Mouse (Mus musculus) cerebellum, postnatal 10 days (tissue): Measurements from ENCODE around the gene Nfkbib.

Experiments
- DNase-seq, 2 experiments: peaks; one replicate each; pipeline ENCODE4 v3.0.0; 2021; ENCODE audit warnings: mixed read lengths in 2 of 2

Gene Nfkbib

GRCm38 (mm10) chr7:28766173-28766879, 986 bp downstream of the Nfkbib start, which contains the start of gene Sirt2:
TSS of gene Sirt2 (plus strand) at chr7:28766735.
- DNase-seq = peak; percentile 96 to 97

- DNase-seq = no peak
Measured at GRCm38 (mm10) chr7:28765211-28765610, 2.1 kb downstream of the Nfkbib start.

DNA sequence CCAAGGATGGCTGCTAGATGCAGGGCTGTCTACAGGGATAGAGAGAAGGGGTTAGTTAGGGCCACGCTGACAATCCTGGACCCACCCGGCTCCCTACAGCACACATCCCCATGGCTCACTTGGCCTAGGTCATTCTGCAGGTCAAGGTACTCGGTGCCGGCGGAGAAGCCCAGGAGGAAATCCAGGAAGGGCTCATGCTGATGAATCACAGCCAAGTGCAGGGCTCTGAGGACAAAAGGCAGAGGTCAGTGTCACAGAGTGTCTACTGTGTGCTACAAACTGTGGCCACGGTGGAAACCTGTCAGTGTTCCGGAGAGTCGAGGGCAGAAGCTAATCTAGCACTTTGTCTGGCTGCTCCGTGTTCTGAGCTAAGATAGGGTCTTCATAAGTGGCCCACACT, 5.4 kb downstream of the Nfkbib start:
- no peak for DNase-seq

GRCm38 (mm10) chr7:28758623-28759022, 8.7 kb downstream of the Nfkbib start:
- no peak for DNase-seq

GRCm38 (mm10) chr7:28756079-28756478, 11.2 kb downstream of the Nfkbib start, which contains the start of gene Ccer2:
TSS of gene Ccer2 (plus strand) at chr7:28756174.
- DNase-seq = no peak

DNA sequence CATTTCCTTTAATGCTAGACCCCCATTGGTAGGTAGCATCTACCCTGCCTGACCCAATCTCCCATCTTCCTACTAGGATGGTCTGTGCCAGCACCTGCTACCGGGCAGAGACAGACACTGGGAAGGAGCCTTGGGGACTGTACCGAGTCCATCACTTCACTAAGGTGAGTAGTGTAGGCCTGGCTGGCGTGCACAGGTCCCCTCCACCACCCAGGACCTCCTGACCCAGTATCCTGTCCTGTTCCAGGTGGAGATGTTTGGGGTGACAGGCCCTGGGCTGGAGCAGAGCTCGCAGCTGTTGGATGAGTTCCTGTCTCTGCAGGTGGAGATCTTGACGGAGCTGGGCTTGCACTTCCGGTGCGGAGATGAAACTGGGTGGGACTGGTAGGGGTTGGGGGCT, 17.4 kb downstream of the Nfkbib start:
- DNase-seq = no peak

GRCm38 (mm10) chr7:28741709-28742438, 25.4 kb downstream of the Nfkbib start, which contains the start of the genes Mrps12 and Sars2:
TSS of gene Mrps12 (minus strand) at chr7:28741820.
TSS of gene Sars2 (plus strand) at chr7:28741992.
- DNase-seq = peak; percentile 95 to 96

GRCm38 (mm10) chr7:28741368-28741708, 26.0 kb downstream of the Nfkbib start:
- DNase-seq = no peak

DNA sequence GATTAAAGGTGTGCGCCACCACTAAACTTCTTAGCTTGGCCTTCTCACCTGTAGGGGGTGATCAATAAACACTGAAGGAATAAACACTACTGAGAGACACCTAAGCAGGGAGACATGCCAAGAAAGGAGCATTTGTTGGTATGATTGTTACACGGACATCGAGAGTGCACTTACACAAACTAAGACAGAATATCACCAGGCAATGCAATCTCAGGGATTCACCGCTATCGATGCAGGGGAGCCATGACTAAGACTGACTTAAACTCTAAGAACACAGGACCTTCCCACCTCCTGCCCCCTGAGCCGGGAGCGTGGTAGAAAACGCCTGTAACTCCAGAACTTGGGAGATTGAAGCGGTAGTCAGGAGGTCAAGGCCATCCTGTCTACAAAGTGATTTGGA, 26.4 kb downstream of the Nfkbib start:
- DNase-seq = no peak

- no peak for DNase-seq
Measured at GRCm38 (mm10) chr7:28739829-28740228, 27.5 kb downstream of the Nfkbib start.

DNA sequence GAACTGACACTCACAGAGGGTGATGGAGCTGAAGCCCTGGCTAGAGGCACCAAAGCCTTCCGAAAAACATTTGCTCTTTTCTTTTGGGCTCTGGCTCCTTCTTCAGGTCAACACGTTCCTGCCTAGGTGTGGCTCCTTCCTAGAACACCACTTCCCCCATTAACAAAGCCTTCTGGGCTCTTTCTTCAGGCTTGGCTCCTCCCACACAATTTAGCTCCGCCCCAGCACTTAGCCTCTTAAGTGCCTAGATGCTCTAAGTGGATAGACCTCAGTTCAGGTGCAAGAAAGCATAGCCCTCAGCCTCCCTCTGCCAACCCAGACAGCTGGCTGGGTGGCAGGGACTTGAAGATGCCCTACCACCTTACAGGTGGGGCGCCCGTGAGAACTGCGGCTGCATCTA, 31.6 kb downstream of the Nfkbib start:
- no peak for DNase-seq

- DNase-seq = no peak
Measured at GRCm38 (mm10) chr7:28733211-28733610, 34.1 kb downstream of the Nfkbib start.

GRCm38 (mm10) chr7:28732341-28733142, 34.8 kb downstream of the Nfkbib start:
- DNase-seq = peak; percentile 82 to 87

- peak; percentile 62 to 65 for DNase-seq
Measured at GRCm38 (mm10) chr7:28727649-28728340, 39.5 kb downstream of the Nfkbib start.

DNA sequence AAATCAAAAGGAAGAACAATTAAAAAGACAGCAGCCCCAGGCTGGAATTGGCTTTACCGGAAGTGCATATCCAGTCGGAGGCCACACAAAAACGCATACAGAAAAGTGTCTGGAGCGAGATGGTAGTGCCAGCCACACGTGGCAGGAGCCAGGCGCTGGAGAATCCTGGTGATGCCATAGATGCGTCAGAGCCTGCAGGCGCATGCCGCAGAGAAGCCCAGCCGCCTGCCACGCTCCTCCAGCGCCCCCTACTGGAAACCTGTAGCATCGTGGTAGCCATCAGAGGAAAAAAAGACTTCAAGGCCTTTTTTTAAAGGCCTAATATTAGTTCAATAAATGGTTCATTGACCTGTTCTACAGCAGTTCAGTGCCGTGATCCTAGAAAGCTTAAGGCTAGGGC, 40.7 kb downstream of the Nfkbib start:
- peak; percentile 92 to 95 for DNase-seq

DNA sequence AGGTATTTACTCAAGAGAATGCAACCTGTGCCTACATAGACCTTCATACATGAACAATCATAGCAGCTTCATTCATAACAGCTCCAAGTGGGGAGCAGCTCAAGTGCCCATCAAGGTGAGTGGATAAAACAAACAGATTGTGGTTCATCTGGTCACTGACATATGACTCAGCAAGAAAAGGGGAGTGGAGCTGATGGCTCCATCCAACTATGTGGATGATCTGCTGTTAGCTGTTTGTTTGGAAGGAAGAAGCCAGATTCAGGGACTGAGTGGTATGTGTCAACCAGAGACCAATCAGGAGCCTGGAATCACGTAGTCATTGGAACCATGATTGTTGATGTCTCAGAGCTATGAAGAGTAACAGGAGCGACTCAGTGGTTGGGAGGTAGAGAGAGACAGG, 42.7 kb downstream of the Nfkbib start:
- DNase-seq = no peak

DNA sequence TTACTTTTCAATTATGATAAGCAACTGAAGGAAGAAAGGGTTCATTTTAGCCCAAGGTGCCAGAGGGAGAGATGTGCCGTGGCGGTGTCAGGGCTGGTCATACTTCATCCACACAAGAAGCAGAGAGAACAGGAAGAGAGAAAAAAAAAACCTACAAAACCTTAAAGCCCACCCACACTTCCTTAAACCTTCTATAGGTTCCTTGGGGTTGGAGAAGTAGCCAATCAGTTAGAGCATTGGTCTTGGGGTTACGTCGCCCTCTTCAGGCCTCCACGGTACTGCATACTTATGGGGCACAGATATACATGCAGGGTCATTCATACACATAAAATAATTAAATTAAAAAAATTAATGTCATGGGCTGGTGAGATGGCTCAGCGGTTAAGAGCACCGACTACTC, 45.2 kb downstream of the Nfkbib start:
- no peak for DNase-seq

DNA sequence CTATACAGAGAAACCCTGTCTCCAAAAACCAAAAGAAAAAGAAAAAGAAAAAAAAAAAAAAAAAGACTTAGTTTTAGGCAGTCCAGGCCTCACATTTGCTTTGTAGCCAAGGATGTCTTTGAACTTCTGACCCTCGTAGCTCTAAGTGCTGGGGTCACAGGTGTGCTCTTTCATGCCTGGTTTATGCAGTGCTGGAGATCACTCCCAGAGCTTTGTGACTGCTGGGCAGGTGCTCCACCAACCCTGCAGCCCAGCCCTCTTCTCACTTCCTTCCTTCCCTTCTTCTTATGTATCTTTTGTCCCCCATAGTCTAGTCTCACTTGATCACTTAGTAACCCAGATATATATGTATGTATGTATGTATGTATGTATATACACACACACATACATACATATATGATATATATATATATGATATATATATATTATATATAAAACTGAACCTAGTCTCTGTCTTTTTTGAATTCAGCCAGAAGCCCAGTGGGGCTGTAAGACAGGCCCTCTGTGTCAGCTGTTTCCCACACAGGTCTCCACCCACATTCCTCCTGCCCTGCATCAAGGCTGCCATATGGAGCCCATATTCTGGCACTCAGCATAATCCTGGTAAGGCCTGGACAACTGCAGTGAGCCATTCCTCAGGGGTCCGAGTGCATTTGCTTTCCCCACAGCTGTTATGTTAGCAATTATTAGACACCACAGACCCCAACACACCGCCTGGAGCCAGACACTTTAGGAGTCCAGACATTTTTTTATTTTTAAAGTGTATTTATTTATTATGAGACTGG, 46.4 kb downstream of the Nfkbib start:
- DNase-seq = peak; percentile 39 to 53

- no peak for DNase-seq
Measured at GRCm38 (mm10) chr7:28719650-28720049, 47.7 kb downstream of the Nfkbib start.

GRCm38 (mm10) chr7:28719159-28719558, 48.2 kb downstream of the Nfkbib start:
- no peak for DNase-seq

- no peak for DNase-seq
Measured at GRCm38 (mm10) chr7:28717726-28718125, 49.6 kb downstream of the Nfkbib start.
